Mouse (Mus musculus): ENCODE results near the gene Gm45062. TPM values are rescaled to one million over a fixed set of nuclear protein-coding genes. Genes with fewer than 3 reads are reported as not detected.

The Gm45062 gene
- polyA plus RNA-seq, 1 experiment from 2014 or later = 2.3 TPM

DNA sequence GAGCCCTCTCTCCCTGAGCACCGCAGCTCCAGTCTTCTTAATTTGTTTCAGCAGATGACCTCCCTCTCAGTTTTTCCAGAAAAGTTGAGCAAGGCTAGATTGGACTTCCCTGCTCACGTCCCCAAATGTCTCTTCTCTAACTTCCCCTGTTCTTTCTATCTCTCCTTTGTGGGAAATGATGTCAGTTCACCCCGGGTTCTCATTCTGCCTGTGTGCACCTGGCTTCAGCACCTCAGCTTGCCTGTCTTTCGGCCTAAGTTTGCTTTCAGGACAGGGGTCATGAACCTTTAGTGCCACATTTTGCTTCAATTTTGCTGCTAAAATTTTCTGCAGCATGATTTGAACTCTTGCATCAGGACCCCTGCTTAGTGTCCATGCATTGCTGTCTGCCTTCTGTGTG is 95.6 kb downstream of the Gm45062 start:
- no peaks in the 10 kb centered on the region; the same call in 1 of the 2 replicates for H3K4me1 ChIP-seq (ENCODE audit: control insufficient read depth, low read depth, low read length)
- no peak overlapping the region for H3K27ac ChIP-seq (ENCODE audit: low read length)
- H3K9ac ChIP-seq (ENCODE audit: low read depth, low read length) = no peak overlapping the region
- WGBS (ENCODE audit: insufficient replicate concordance) = 67% methylated on average over 4 of the region's 4 CpGs
- no peak for ATAC-seq (ENCODE audit: low read depth)
- H3K9me3 ChIP-seq (replicated peaks; ENCODE audit: control insufficient read depth, low read length) = no peaks in the 10 kb centered on the region
- no peaks in the 10 kb centered on the region for H3K36me3 ChIP-seq (ENCODE audit: control insufficient read depth, insufficient read depth)
- H3K4me2 ChIP-seq (ENCODE audit: low read depth, low read length) = no peak overlapping the region
- no peaks in the 10 kb centered on the region for H3K27me3 ChIP-seq (ENCODE audit: control insufficient read depth, insufficient read depth, low read depth, low read length)
- no peak overlapping the region for H3K4me3 ChIP-seq (ENCODE audit: low read depth, low read length)

- H3K4me2 ChIP-seq (ENCODE audit: low read depth, low read length) = no peak overlapping the region
- H3K27me3 ChIP-seq (ENCODE audit: control insufficient read depth, insufficient read depth, low read depth, low read length) = no peaks in the 10 kb centered on the region
- H3K4me3 ChIP-seq (ENCODE audit: low read depth, low read length) = no peak overlapping the region
- no peak overlapping the region for H3K9ac ChIP-seq (ENCODE audit: low read depth, low read length)
- no peaks in the 10 kb centered on the region for H3K9me3 ChIP-seq (replicated peaks; ENCODE audit: control insufficient read depth, low read length)
- 36% methylated on average over 2 of the region's 2 CpGs for WGBS (ENCODE audit: insufficient replicate concordance)
- no peaks in the 10 kb centered on the region for H3K4me1 ChIP-seq (ENCODE audit: control insufficient read depth, low read depth, low read length)
- no peak for ATAC-seq (ENCODE audit: low read depth)
- no peaks in the 10 kb centered on the region for H3K36me3 ChIP-seq (ENCODE audit: control insufficient read depth, insufficient read depth)
- H3K27ac ChIP-seq (ENCODE audit: low read length) = no peak overlapping the region
These were observed 99.0 kb downstream of the Gm45062 start for GRCm38 (mm10) chr6:8358232-8358631.

DNA sequence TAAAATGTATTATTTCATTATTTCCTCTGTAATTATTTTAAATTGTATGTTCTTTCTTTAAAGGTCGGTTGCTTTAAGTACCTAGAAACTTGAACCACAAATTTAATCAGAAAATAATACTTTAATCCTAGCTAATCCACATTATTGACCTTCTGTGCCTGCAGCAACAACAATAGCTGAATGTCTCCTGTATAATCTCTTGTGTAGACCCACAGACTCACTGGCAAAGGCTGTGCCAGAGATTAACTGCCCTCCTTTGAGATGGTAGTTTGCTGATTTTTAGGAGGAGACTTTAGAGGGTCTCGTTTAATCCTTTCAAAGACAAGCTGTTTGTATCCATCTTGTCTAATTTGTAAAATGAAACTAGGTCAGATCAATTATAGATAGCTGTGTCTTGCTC is 99.5 kb downstream of the Gm45062 start:
- H3K9me3 ChIP-seq (replicated peaks; ENCODE audit: control insufficient read depth, low read length) = no peaks in the 10 kb centered on the region
- no peak overlapping the region for H3K9ac ChIP-seq (ENCODE audit: low read depth, low read length)
- no peaks in the 10 kb centered on the region for H3K27me3 ChIP-seq (ENCODE audit: control insufficient read depth, insufficient read depth, low read depth, low read length)
- no peak overlapping the region for H3K4me2 ChIP-seq (ENCODE audit: low read depth, low read length)
- ATAC-seq (ENCODE audit: low read depth) = no peak
- no peak overlapping the region for H3K4me3 ChIP-seq (ENCODE audit: low read depth, low read length)
- H3K36me3 ChIP-seq (ENCODE audit: control insufficient read depth, insufficient read depth) = no peaks in the 10 kb centered on the region
- no peaks in the 10 kb centered on the region for H3K4me1 ChIP-seq (ENCODE audit: control insufficient read depth, low read depth, low read length)
- H3K27ac ChIP-seq (ENCODE audit: low read length) = no peak overlapping the region
- 67% methylated on average over 2 of the region's 2 CpGs for WGBS (ENCODE audit: insufficient replicate concordance)

DNA sequence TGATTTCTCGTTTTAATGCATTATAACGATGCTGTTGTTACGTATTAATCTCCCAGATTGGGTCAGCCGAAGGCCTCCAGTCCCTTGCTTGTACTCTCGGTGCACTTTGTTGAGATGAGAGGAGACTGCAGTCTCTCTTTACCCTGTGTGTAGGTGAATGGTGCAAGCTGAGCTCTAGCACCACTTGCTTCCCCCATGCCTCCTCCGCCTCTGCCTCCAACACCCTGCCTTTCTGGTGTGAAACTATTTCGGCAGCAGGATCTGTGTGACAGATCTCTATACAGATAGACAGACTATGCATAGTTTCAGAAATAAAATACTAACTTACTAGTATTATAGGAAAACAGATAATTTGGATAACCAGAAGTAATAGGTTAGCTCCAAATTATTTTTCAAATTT is 101.6 kb downstream of the Gm45062 start:
- no peak overlapping the region for H3K27ac ChIP-seq (ENCODE audit: low read length)
- H3K9ac ChIP-seq (ENCODE audit: low read depth, low read length) = no peak overlapping the region
- no peak for ATAC-seq (ENCODE audit: low read depth)
- no peaks in the 10 kb centered on the region for H3K36me3 ChIP-seq (ENCODE audit: control insufficient read depth, insufficient read depth)
- H3K4me3 ChIP-seq (ENCODE audit: low read depth, low read length) = no peak overlapping the region
- H3K4me2 ChIP-seq (ENCODE audit: low read depth, low read length) = no peak overlapping the region
- H3K27me3 ChIP-seq (ENCODE audit: control insufficient read depth, insufficient read depth, low read depth, low read length) = no peaks in the 10 kb centered on the region
- WGBS (ENCODE audit: insufficient replicate concordance) = 74% methylated on average over 7 of the region's 7 CpGs
- no peaks in the 10 kb centered on the region for H3K9me3 ChIP-seq (replicated peaks; ENCODE audit: control insufficient read depth, low read length)
- H3K4me1 ChIP-seq (ENCODE audit: control insufficient read depth, low read depth, low read length) = no peaks in the 10 kb centered on the region

- no peaks in the 10 kb centered on the region for H3K27me3 ChIP-seq (ENCODE audit: control insufficient read depth, insufficient read depth, low read depth, low read length)
- no peaks in the 10 kb centered on the region for H3K9me3 ChIP-seq (replicated peaks; ENCODE audit: control insufficient read depth, low read length)
- no peak overlapping the region for H3K27ac ChIP-seq (ENCODE audit: low read length)
- WGBS (ENCODE audit: insufficient replicate concordance) = 78% methylated on average over 12 of the region's 12 CpGs
- no peak for ATAC-seq (ENCODE audit: low read depth)
- H3K4me3 ChIP-seq (ENCODE audit: low read depth, low read length) = no peak overlapping the region
- H3K36me3 ChIP-seq (ENCODE audit: control insufficient read depth, insufficient read depth) = no peaks in the 10 kb centered on the region
- H3K4me2 ChIP-seq (ENCODE audit: low read depth, low read length) = no peak overlapping the region
- no peak overlapping the region for H3K9ac ChIP-seq (ENCODE audit: low read depth, low read length)
- H3K4me1 ChIP-seq (ENCODE audit: control insufficient read depth, low read depth, low read length) = no peaks in the 10 kb centered on the region
These were observed 104.9 kb downstream of the Gm45062 start for GRCm38 (mm10) chr6:8364033-8364756.

DNA sequence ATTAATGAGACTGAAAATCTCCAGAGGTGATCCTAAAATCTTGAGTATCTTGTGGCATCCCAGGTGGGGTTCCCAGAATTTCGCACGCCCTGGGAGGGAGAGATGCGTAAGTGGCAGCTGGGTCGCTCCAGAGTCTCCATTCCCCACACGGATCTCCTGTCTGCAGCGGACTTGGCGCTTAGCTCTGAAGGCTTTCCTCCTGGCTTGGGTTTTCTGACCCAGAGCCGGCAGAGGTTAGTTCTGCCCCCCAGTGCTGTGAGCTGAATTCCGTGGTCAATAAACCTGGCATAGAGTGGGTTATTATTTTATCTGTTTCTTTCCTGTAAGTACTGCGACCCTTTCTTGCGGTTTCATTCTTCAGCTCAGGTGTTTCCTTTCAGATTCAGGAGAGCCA is 105.5 kb downstream of the Gm45062 start:
- H3K27me3 ChIP-seq (ENCODE audit: control insufficient read depth, insufficient read depth, low read depth, low read length) = no peaks in the 10 kb centered on the region
- 86% methylated on average over 11 of the region's 11 CpGs for WGBS (ENCODE audit: insufficient replicate concordance)
- no peaks in the 10 kb centered on the region for H3K36me3 ChIP-seq (ENCODE audit: control insufficient read depth, insufficient read depth)
- H3K9me3 ChIP-seq (replicated peaks; ENCODE audit: control insufficient read depth, low read length) = no peaks in the 10 kb centered on the region
- no peak overlapping the region for H3K9ac ChIP-seq (ENCODE audit: low read depth, low read length)
- no peak for ATAC-seq (ENCODE audit: low read depth)
- no peak overlapping the region for H3K4me2 ChIP-seq (ENCODE audit: low read depth, low read length)
- no peak overlapping the region for H3K4me3 ChIP-seq (ENCODE audit: low read depth, low read length)
- no peaks in the 10 kb centered on the region for H3K4me1 ChIP-seq (ENCODE audit: control insufficient read depth, low read depth, low read length)
- H3K27ac ChIP-seq (ENCODE audit: low read length) = no peak overlapping the region

DNA sequence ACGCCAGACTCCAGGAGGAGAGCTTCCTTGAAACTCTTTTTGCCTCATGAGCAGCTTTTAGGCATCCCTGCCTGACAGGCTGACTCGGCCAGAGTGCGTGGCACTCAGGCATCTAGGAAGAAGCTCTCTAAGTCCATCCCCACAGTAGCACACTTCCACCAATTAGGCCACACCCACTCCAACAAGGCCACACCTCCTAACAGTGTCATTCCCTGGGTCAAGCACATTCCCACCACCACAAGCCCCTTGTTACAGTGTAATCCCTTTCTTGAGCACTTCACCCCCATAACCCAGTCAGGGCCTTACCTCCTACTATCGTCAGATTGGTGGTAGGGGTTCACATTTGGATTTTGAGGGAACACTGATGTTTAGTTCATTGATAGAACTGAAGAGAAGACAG is 108.4 kb downstream of the Gm45062 start:
- Histone ChIP-seq H3K27ac (ENCODE audit: low read length) (no peak overlapping the region), H3K4me3 (ENCODE audit: low read depth, low read length) (no peak overlapping the region), H3K4me2 (ENCODE audit: low read depth, low read length) (no peak overlapping the region), H3K4me1 (ENCODE audit: control insufficient read depth, low read depth, low read length) (no peaks in the 10 kb centered on the region), H3K27me3 (ENCODE audit: control insufficient read depth, insufficient read depth, low read depth, low read length) (no peaks in the 10 kb centered on the region), H3K9ac (ENCODE audit: low read depth, low read length) (no peak overlapping the region), H3K36me3 (ENCODE audit: control insufficient read depth, insufficient read depth) (no peaks in the 10 kb centered on the region), H3K9me3 (replicated peaks; ENCODE audit: control insufficient read depth, low read length) (no peaks in the 10 kb centered on the region)
- 83% methylated on average over 4 of the region's 4 CpGs for WGBS (ENCODE audit: insufficient replicate concordance)
- ATAC-seq (ENCODE audit: low read depth) = no peak

GRCm38 (mm10) chr6:8368198-8368864 is 109.1 kb downstream of the Gm45062 start:
- Histone ChIP-seq H3K9me3 (replicated peaks; ENCODE audit: control insufficient read depth, low read length) (no peaks in the 10 kb centered on the region), H3K4me1 (ENCODE audit: control insufficient read depth, low read depth, low read length) (no peaks in the 10 kb centered on the region), H3K36me3 (ENCODE audit: control insufficient read depth, insufficient read depth) (no peaks in the 10 kb centered on the region), H3K27me3 (ENCODE audit: control insufficient read depth, insufficient read depth, low read depth, low read length) (no peaks in the 10 kb centered on the region), H3K9ac (ENCODE audit: low read depth, low read length) (no peak overlapping the region), H3K4me2 (ENCODE audit: low read depth, low read length) (no peak overlapping the region), H3K4me3 (ENCODE audit: low read depth, low read length) (no peak overlapping the region), H3K27ac (ENCODE audit: low read length) (no peak overlapping the region)
- WGBS (ENCODE audit: insufficient replicate concordance) = 66% methylated on average over 2 of the region's 2 CpGs
- ATAC-seq (ENCODE audit: low read depth) = no peak

DNA sequence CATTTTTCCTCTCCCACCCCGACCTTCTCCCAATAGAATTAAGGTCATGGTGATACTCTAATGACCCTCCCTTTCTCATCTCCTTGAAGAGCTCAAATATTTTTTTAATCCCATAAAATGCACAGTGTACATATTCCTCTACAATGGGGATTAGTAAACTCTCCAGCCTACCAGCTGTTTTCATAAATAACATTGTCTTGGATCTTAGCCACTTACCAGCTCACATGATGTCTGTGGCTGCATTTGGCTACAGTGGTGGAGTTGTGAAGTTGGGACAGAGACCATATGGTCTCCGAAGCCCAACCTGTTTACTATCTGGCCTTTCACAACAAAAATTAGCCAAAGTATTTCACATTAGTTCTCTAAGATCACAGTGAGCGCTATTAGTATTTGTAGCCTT is 111.4 kb downstream of the Gm45062 start:
- ATAC-seq (ENCODE audit: low read depth) = no peak
- no peak overlapping the region for H3K27ac ChIP-seq (ENCODE audit: low read length)
- H3K4me3 ChIP-seq (ENCODE audit: low read depth, low read length) = no peak overlapping the region
- no peaks in the 10 kb centered on the region for H3K4me1 ChIP-seq (ENCODE audit: control insufficient read depth, low read depth, low read length)
- no peak overlapping the region for H3K4me2 ChIP-seq (ENCODE audit: low read depth, low read length)
- WGBS (ENCODE audit: insufficient replicate concordance) = 62% methylated on average over 3 of the region's 3 CpGs
- H3K9ac ChIP-seq (ENCODE audit: low read depth, low read length) = no peak overlapping the region
- no peaks in the 10 kb centered on the region for H3K9me3 ChIP-seq (replicated peaks; ENCODE audit: control insufficient read depth, low read length)
- H3K27me3 ChIP-seq (ENCODE audit: control insufficient read depth, insufficient read depth, low read depth, low read length) = no peaks in the 10 kb centered on the region
- no peaks in the 10 kb centered on the region for H3K36me3 ChIP-seq (ENCODE audit: control insufficient read depth, insufficient read depth)

Data from liver, embryonic 16.5 days (tissue).